Mouse (Mus musculus) lung, postnatal 0 days (tissue): ENCODE results near the gene Nisch.

ENCODE experiments used
- CTCF ChIP-seq: IDR thresholded peaks from 2 replicates; pipeline ENCODE4 v1.5.1; 2016; ENCODE audit warnings: antibody characterized with exemption, mild to moderate bottlenecking
- EP300 ChIP-seq: IDR thresholded peaks from 2 replicates; pipeline ENCODE4 v1.6.1; 2016; ENCODE audit warnings: antibody characterized with exemption, mild to moderate bottlenecking, control low read depth

DNA sequence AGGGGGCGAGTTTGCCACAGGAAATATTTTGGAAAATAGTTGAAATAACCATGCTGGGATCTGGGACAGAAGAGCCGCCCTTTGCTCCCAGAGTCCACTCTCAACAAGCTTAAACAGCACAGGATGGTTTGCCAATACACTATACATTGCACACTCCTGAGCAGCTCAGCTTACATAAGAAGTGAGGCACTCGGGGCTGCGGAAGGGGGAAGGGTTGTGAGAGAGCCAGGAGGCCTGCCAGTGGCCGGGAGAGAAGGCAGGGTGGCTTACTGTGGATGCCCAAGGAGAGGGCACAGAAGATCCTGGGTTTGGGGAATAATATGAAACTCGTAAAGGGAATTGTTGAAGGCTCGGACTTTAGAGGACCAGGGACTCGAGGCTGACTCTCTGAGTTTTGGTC lies 2.9 kb downstream of the Nisch start:
- TF ChIP-seq CTCF (no peak), EP300 (no peak)
